Comparison of ENCODE assay signal across 9 mouse cellular contexts in the genomic region with DNA sequence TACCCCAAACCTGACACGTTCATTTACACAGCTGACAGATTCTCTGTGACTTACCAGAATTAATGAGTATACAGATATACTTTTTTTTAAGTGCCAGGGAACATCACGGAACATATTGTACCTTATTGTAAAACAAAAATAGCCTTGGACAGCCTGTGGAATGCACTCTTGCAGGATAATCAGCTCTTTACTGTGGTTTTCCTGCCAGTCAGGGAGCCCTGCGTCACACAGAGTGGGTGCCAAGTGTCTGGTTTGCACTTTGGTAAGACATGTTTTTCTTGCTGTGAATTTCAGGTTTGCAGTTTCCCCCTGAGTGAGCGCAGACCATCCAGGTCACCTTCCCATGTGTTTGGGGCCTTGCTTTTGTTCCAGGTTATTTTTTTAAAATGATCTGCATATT. TPM values are rescaled to one million over a fixed set of nuclear protein-coding genes. Genes with fewer than 3 reads are reported as not detected.
DNase-seq lines count a peak whose midpoint lies in the region; ATAC-seq and TF ChIP-seq lines count a peak whose summit lies in the region.
"Had no signal": no experiment of that assay in that cellular context is flagged by ENCODE, and none has a peak within 500 bp of the region (broad histone marks: within the 10 kb centered on the region; RNA-seq: fewer than 3 reads in every experiment).

No protein-coding gene starts in this region.

- H3K4me2 ChIP-seq in midbrain, postnatal 0 days (ENCODE audit: low read depth, low read length, poor library complexity, severe bottlenecking), result no peak overlapping the region
- H3K4me2 ChIP-seq in hindbrain, embryonic 16.5 days (ENCODE audit: low read length), result no peak overlapping the region

- H3K27ac ChIP-seq in gastrocnemius, adult 2 months, result no peak overlapping the region
- H3K27ac ChIP-seq in brown adipose tissue, adult 24 weeks (replicated peaks; ENCODE audit: low read depth, low read length), result peak overlapping the region; percentile 58; the same call in 1 of the 2 replicates
- no peak overlapping the region for H3K27ac ChIP-seq in midbrain, postnatal 0 days (ENCODE audit: low read depth, low read length)
- H3K27ac ChIP-seq in hindbrain, embryonic 16.5 days (ENCODE audit: low read depth, low read length), result no peak overlapping the region

- H3K36me3 ChIP-seq in midbrain, postnatal 0 days (ENCODE audit: insufficient read depth, low read length), result no peaks in the 10 kb centered on the region
- H3K36me3 ChIP-seq in hindbrain, embryonic 16.5 days (ENCODE audit: control insufficient read depth, insufficient read depth, low read length), result no peaks in the 10 kb centered on the region

- no peak overlapping the region for H3K4me3 ChIP-seq in gastrocnemius, adult 2 months
- no peak overlapping the region for H3K4me3 ChIP-seq in brown adipose tissue, adult 24 weeks (ENCODE audit: insufficient read depth, low read depth, low read length)
- no peak overlapping the region for H3K4me3 ChIP-seq in lung, adult 2 months (replicated peaks; ENCODE audit: extremely low read depth, low read depth, low read length)
- H3K4me3 ChIP-seq in midbrain, postnatal 0 days (ENCODE audit: low read depth, low read length), result no peak overlapping the region
- no peak overlapping the region for H3K4me3 ChIP-seq in hindbrain, embryonic 16.5 days (ENCODE audit: low read length)

- no peak for TF ChIP-seq POLR2A in lung, adult 2 months (IDR thresholded peaks at IDR 0.05; ENCODE audit: borderline replicate concordance, extremely low read depth, low read depth, low read length)

- WGBS in lung, adult 2 months, result 42% methylated on average over 4 of the region's 4 CpGs
- WGBS in midbrain, postnatal 0 days, result 71% methylated on average over 4 of the region's 4 CpGs
- 74% methylated on average over 4 of the region's 4 CpGs for WGBS in hindbrain, embryonic 16.5 days

- H3K9ac ChIP-seq in midbrain, postnatal 0 days (replicated peaks; ENCODE audit: low read length, poor library complexity, severe bottlenecking), result no peak overlapping the region
- no peak overlapping the region for H3K9ac ChIP-seq in hindbrain, embryonic 16.5 days (ENCODE audit: low read depth, low read length)

- peaks cover 22% of the 10 kb centered on the region; the same call in 1 of the 2 replicates for H3K4me1 ChIP-seq in brown adipose tissue, adult 24 weeks (ENCODE audit: control insufficient read depth, insufficient read depth, insufficient read length, low read length)
- peaks cover 3% of the 10 kb centered on the region for H3K4me1 ChIP-seq in lung, adult 2 months (ENCODE audit: control insufficient read depth, insufficient read depth, low read length)
- H3K4me1 ChIP-seq in midbrain, postnatal 0 days (ENCODE audit: insufficient read depth, low read length), result no peaks in the 10 kb centered on the region
- H3K4me1 ChIP-seq in hindbrain, embryonic 16.5 days (ENCODE audit: control insufficient read depth, insufficient read depth, low read depth, low read length), result no peaks in the 10 kb centered on the region

- no peaks in the 10 kb centered on the region for H3K9me3 ChIP-seq in midbrain, postnatal 0 days (ENCODE audit: low read length)
- H3K9me3 ChIP-seq in hindbrain, embryonic 16.5 days (ENCODE audit: control insufficient read depth, low read length), result no peaks in the 10 kb centered on the region

- no peak for TF ChIP-seq CTCF in gastrocnemius, adult 2 months (IDR thresholded peaks at IDR 0.05)
- no peak for TF ChIP-seq CTCF in lung, adult 2 months (IDR thresholded peaks at IDR 0.05; ENCODE audit: insufficient read depth, low read length)
- TF ChIP-seq CTCF in midbrain, postnatal 0 days (IDR thresholded peaks at IDR 0.05), result no peak

- DNase-seq in gastrocnemius, adult 2 months, result peak; percentile 51
- no peak for DNase-seq in gastrocnemius, postnatal 10 days
- peak; percentile 79 for DNase-seq in heart, postnatal 4 days
- DNase-seq in lung, adult 2 months, result peak; percentile 63
- DNase-seq in midbrain, postnatal 0 days (ENCODE audit: low spot score), result no peak
- DNase-seq in cerebellum, postnatal 4 days (ENCODE audit: low spot score in 2 of 2), result no peak

- intact Hi-C loops in gastrocnemius, adult 2 months (cut with DNase I), result no loop called here

- ATAC-seq in midbrain, postnatal 0 days (ENCODE audit: low FRiP score), result no peak
- ATAC-seq in hindbrain, embryonic 16.5 days, result no peak

- H3K27me3 ChIP-seq in midbrain, postnatal 0 days (ENCODE audit: insufficient read depth, low read length), result no peaks in the 10 kb centered on the region
- H3K27me3 ChIP-seq in hindbrain, embryonic 16.5 days (replicated peaks; ENCODE audit: control insufficient read depth, insufficient read depth, low read length), result no peaks in the 10 kb centered on the region

RNA-seq across cellular contexts. Expression of gene Kcnj15, which starts 15.8 kb away (rescaled TPM):
- under 1 TPM in 1 of 2 experiments, not detected in 1; 0.11 TPM for total RNA-seq in gastrocnemius, adult 2 months (2021)
- under 1 TPM; 0.52 to 0.70 TPM for total RNA-seq in gastrocnemius, postnatal 10 days (2021)
- polyA plus RNA-seq in brown adipose tissue, adult 24 weeks (2012; ENCODE audit: insufficient read depth, insufficient read length, missing spikeins), result 3.1 and 3.3 TPM in 2 replicates
- total RNA-seq in heart, postnatal 4 days (2021), result 1 to 10 TPM; 2.3 to 2.6 TPM
- 27.5 and 34.3 TPM in 2 replicates for polyA plus RNA-seq in lung, adult 2 months (2012; rRNA removed)
- 0.09 TPM in 1 of 2 replicates, not detected in the other for total RNA-seq in midbrain, postnatal 0 days (2014; rRNA removed)
- polyA plus RNA-seq in midbrain, postnatal 0 days (2015; fragmentation: Nextera tagmentation; extraction: Ambion mirVana), result 0.04 and 0.06 TPM in 2 replicates
- polyA plus RNA-seq in hindbrain, embryonic 16.5 days (2015; fragmentation: Nextera tagmentation; extraction: Ambion mirVana), result 0.11 and 0.16 TPM in 2 replicates
- total RNA-seq: MEL had no signal

Comparison
In these comparisons a context has a peak if more than half of its experiments do, and no peak if none do; other contexts are left out.
1. DNase-seq: peak in gastrocnemius, adult 2 months (single experiment), heart, postnatal 4 days (single experiment) and lung, adult 2 months (single experiment); none in gastrocnemius, postnatal 10 days (single experiment), midbrain, postnatal 0 days (single experiment) and cerebellum, postnatal 4 days (0 of 2).